Mouse (Mus musculus): ENCODE data around the gene Tmigd1.

GRCm38 (mm10) chr11:76946203-76946585, 44.2 kb downstream of the Tmigd1 start:
- TF ChIP-seq POLR2A (IDR thresholded peaks at IDR 0.05; ENCODE audit: low read depth, low read length): no peak
- TF ChIP-seq CTCF (IDR thresholded peaks at IDR 0.05; ENCODE audit: extremely low read depth, insufficient read depth, insufficient read length, insufficient replicate concordance): no peak
